Mouse (Mus musculus) embryonic facial prominence, embryonic 10.5 days (tissue): ENCODE measurements at regions not wholly inside any gene's neighbourhood (a gene's known extent, or its start where the extent isn't known, plus 50 kb on each side); places are given as distances from the start of the nearest gene placed in this dataset.

Source experiments
- DNase-seq: peaks from one replicate; pipeline ENCODE4 v3.0.0-alpha.2; 2017; ENCODE audit warnings: low spot score
- H3K27ac ChIP-seq: fragments of 300-500 bp; sonication (generic); replicated peaks from 2 replicates; pipeline ENCODE4 v1.5.1; 2016; ENCODE audit warnings: mild to moderate bottlenecking
- H3K27me3 ChIP-seq: fragments of 300-500 bp; sonication (generic); replicated peaks from 2 replicates; pipeline ENCODE4 v1.6.1; 2016; ENCODE audit warnings: low read depth, mild to moderate bottlenecking; ENCODE audit not compliant: poor library complexity, severe bottlenecking
- H3K36me3 ChIP-seq: fragments of 300-500 bp; sonication (generic); replicated peaks from 2 replicates; pipeline ENCODE4 v1.6.1; 2016; ENCODE audit warnings: mild to moderate bottlenecking, moderate library complexity
- H3K4me1 ChIP-seq: fragments of 300-500 bp; sonication (generic); 2 replicates; pipeline ENCODE4 v1.6.1; 2016
- H3K4me3 ChIP-seq: fragments of 300-500 bp; sonication (generic); 2 replicates; pipeline ENCODE4 v1.5.1; 2016; ENCODE audit warnings: mild to moderate bottlenecking, moderate library complexity
- H3K9me3 ChIP-seq: fragments of 300-500 bp; sonication (generic); 2 replicates; pipeline ENCODE4 v1.6.1; 2016; ENCODE audit warnings: mild to moderate bottlenecking
- WGBS: fragments of 180-500 bp; shearing (Covaris S2); methylation state at CpG from one replicate; pipeline ENCODE4 v1.1.7; 2016; 5-methylcytosine and 5-hydroxymethylcytosine counted together

GRCm38 (mm10) chr9:97189646-97190045 is 78.7 kb upstream of the Slc25a36 start:
- Histone ChIP-seq H3K27ac (no peak overlapping the region), H3K9me3 (no peaks in the 10 kb centered on the region), H3K4me1 (no peaks in the 10 kb centered on the region), H3K36me3 (no peaks in the 10 kb centered on the region), H3K4me3 (no peak overlapping the region), H3K27me3 (no peaks in the 10 kb centered on the region)
- WGBS: 90% methylated on average over 4 of the region's 4 CpGs
- no peak for DNase-seq

GRCm38 (mm10) chr9:97188616-97189330 is 77.8 kb upstream of the Slc25a36 start:
- DNase-seq: no peak
- Histone ChIP-seq H3K36me3 (no peaks in the 10 kb centered on the region), H3K9me3 (no peaks in the 10 kb centered on the region), H3K4me1 (no peaks in the 10 kb centered on the region), H3K27me3 (no peaks in the 10 kb centered on the region), H3K4me3 (no peak overlapping the region), H3K27ac (no peak overlapping the region)
- 86% methylated on average over 7 of the region's 7 CpGs for WGBS

DNA sequence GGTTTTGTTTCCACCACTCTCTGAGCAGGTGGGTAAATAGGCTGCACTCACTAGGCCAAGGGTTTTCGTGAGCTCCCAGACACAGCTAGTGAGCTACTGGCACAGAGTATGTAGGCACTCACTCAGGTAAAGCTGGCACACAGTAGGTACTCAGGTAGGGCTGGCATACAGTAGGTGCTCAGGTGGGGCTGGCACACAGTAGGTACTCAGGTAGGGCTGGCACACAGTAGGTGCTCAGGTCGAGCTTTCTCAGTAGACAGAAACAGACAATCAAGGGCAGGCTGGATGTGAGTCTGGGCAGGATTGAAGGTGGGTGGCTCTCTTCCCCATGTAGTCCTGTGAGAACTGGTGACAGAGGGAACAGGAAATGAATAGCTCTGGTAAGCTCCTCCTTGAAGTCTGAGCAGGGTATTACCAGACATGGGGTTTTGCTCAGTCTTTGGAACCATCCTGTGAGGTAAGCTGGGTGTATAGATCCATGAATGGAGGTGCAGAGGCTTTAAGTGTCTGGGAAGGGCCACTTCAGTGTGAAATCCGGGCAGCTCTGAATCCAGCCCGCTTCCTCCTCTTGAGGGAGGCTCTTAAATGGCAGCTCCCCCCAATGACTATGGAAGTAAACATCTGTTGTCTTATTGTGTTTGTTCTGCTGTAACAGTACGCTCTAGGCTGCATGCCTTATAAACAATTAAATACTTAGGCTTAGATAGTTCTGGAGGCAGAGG is 62.4 kb upstream of the Slc25a36 start:
- H3K9me3 ChIP-seq: no peaks in the 10 kb centered on the region
- H3K4me3 ChIP-seq: no peak overlapping the region
- H3K4me1 ChIP-seq: no peaks in the 10 kb centered on the region
- no peaks in the 10 kb centered on the region for H3K27me3 ChIP-seq
- WGBS: 73% methylated on average over 5 of the region's 5 CpGs
- DNase-seq: no peak
- H3K36me3 ChIP-seq: no peaks in the 10 kb centered on the region
- no peak overlapping the region for H3K27ac ChIP-seq

GRCm38 (mm10) chr9:97172075-97172474 is 61.1 kb upstream of the Slc25a36 start:
- H3K27ac ChIP-seq: no peak overlapping the region
- H3K36me3 ChIP-seq: no peaks in the 10 kb centered on the region
- no peaks in the 10 kb centered on the region for H3K9me3 ChIP-seq
- no peaks in the 10 kb centered on the region for H3K4me1 ChIP-seq
- H3K4me3 ChIP-seq: no peak overlapping the region
- peak; percentile 34 for DNase-seq
- WGBS: 6% methylated on average over 3 of the region's 3 CpGs
- no peaks in the 10 kb centered on the region for H3K27me3 ChIP-seq

DNA sequence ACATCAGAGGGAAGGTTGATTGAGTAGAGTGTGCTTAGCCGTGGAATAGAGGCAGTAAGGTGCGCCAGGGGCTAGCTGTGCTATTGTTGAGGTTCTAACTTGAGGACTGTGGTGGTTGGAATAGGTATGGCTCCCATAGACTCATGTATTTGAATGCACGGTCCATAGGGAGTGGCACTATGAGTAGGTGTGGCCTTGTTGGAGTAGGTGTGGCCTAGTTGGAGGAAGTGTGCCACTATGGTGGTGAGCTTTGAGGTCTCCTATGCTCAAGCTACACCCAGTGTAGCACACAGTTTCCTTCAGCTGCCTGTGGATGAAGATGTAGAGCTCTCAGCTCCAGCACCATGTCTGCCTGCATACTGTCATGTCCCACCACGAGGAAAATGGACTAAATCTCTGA is 60.5 kb upstream of the Slc25a36 start:
- WGBS: 92% methylated on average over 4 of the region's 4 CpGs
- H3K27me3 ChIP-seq: no peaks in the 10 kb centered on the region
- H3K9me3 ChIP-seq: no peaks in the 10 kb centered on the region
- H3K4me1 ChIP-seq: no peaks in the 10 kb centered on the region
- H3K36me3 ChIP-seq: no peaks in the 10 kb centered on the region
- DNase-seq: no peak
- no peak overlapping the region for H3K4me3 ChIP-seq
- H3K27ac ChIP-seq: no peak overlapping the region

GRCm38 (mm10) chr9:97170836-97171235 is 59.9 kb upstream of the Slc25a36 start:
- WGBS: 66% methylated on average over 1 of the region's 1 CpGs
- no peak for DNase-seq
- Histone ChIP-seq H3K4me1 (no peaks in the 10 kb centered on the region), H3K27ac (no peak overlapping the region), H3K4me3 (no peak overlapping the region), H3K36me3 (no peaks in the 10 kb centered on the region), H3K9me3 (no peaks in the 10 kb centered on the region), H3K27me3 (no peaks in the 10 kb centered on the region)

GRCm38 (mm10) chr9:97162465-97162864 is 51.5 kb upstream of the Slc25a36 start:
- 43% methylated on average over 2 of the region's 2 CpGs for WGBS
- DNase-seq: no peak
- Histone ChIP-seq H3K27me3 (no peaks in the 10 kb centered on the region), H3K4me3 (no peak overlapping the region), H3K27ac (no peak overlapping the region), H3K4me1 (peaks cover 3% of the 10 kb centered on the region; the same call in 1 of the 2 replicates), H3K9me3 (no peaks in the 10 kb centered on the region), H3K36me3 (no peaks in the 10 kb centered on the region)
